Mouse (Mus musculus) hindbrain, embryonic 11.5 days (tissue): ENCODE data around the gene Wscd2. TPM values are rescaled to one million over a fixed set of nuclear protein-coding genes. Genes with fewer than 3 reads are reported as not detected.

ENCODE experiments used
- ATAC-seq: fragments of 200-750 bp; cut with Nextera tagmentation; 2 replicates; pipeline ENCODE4 v1.8.0; 2017; ENCODE audit warnings: mild to moderate bottlenecking, moderate TSS enrichment, moderate library complexity; ENCODE audit not compliant: low FRiP score
- DNase-seq: peaks from one replicate; pipeline ENCODE4 v3.0.0-alpha.2; 2015; ENCODE audit warnings: low spot score
- H3K27ac ChIP-seq: fragments of 300-500 bp; sonication (generic); 2 replicates; pipeline ENCODE4 v1.5.1; 2014; ENCODE audit warnings: mild to moderate bottlenecking, low read depth, low read length
- H3K27me3 ChIP-seq: fragments of 300-500 bp; sonication (generic); 2 replicates; pipeline ENCODE4 v1.6.1; 2014; ENCODE audit warnings: mild to moderate bottlenecking, low read length, moderate library complexity, mixed read lengths; ENCODE audit not compliant: control insufficient read depth, insufficient read depth
- H3K36me3 ChIP-seq: fragments of 300-500 bp; sonication (generic); 2 replicates; pipeline ENCODE4 v1.6.1; 2014; ENCODE audit warnings: mild to moderate bottlenecking, low read length, moderate library complexity, mixed read lengths; ENCODE audit not compliant: control insufficient read depth, insufficient read depth
- H3K4me1 ChIP-seq: fragments of 300-500 bp; sonication (generic); replicated peaks from 2 replicates; pipeline ENCODE4 v1.6.1; 2014; ENCODE audit warnings: low read length, mixed read lengths; ENCODE audit not compliant: control insufficient read depth, insufficient read depth
- H3K4me2 ChIP-seq: fragments of 300-500 bp; sonication (generic); replicated peaks from 2 replicates; pipeline ENCODE4 v1.6.1; 2014; ENCODE audit warnings: mild to moderate bottlenecking, low read depth, low read length
- H3K4me3 ChIP-seq: fragments of 300-500 bp; sonication (generic); 2 replicates; pipeline ENCODE4 v1.5.1; 2014; ENCODE audit warnings: low read depth, low read length
- H3K9ac ChIP-seq: fragments of 300-500 bp; sonication (generic); 2 replicates; pipeline ENCODE4 v1.6.1; 2014; ENCODE audit warnings: low read depth, low read length
- H3K9me3 ChIP-seq: fragments of 300-500 bp; sonication (generic); 2 replicates; pipeline ENCODE4 v1.6.1; 2016; ENCODE audit warnings: low read length; ENCODE audit not compliant: control insufficient read depth
- WGBS: fragments of 180-500 bp; shearing (Covaris S2); extraction: QIAGEN DNeasy Blood & Tissue Kit; methylation state at CpG from one replicate; pipeline ENCODE4 v1.1.7; 2014; 5-methylcytosine and 5-hydroxymethylcytosine counted together
- polyA plus RNA-seq: library from polyadenylated mRNA; unstranded; fragments of >200 nt; fragmentation: Nextera tagmentation; extraction: Ambion mirVana; gene quantifications from 2 replicates; pipeline ENCODE4 v1.2.1, GENCODE M21; 2014

Gene Wscd2
- polyA plus RNA-seq, 1 experiment from 2014 or later = 8.5 TPM

DNA sequence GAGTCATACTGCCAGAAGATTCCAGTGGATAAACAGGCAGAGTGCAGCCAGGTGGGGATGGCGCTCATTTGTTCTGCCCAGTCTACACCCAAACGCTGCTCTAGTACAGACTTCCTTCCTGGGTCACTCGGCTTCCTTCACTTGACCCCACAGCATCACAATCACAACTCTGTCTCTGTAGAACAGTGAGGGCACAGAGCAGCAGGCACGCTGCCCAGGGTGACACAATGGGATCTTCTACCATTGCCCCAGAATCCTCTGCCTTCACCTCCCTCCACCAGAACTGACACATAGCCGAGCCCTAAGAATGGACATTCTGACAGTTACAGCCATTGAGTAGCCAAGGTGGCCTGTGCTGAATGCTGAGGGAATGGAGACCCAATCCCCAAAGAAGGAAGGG, 20.3 kb upstream of the Wscd2 start:
- Histone ChIP-seq H3K4me1 (peaks cover 7% of the 10 kb centered on the region; the same call in 1 of the 2 replicates), H3K9me3 (no peaks in the 10 kb centered on the region), H3K4me3 (no peak overlapping the region), H3K36me3 (no peaks in the 10 kb centered on the region), H3K27me3 (no peaks in the 10 kb centered on the region), H3K9ac (no peak overlapping the region), H3K27ac (no peak overlapping the region), H3K4me2 (no peak overlapping the region)
- 90% methylated on average over 5 of the region's 5 CpGs for WGBS
- DNase-seq (no peak), ATAC-seq (no peak)

DNA sequence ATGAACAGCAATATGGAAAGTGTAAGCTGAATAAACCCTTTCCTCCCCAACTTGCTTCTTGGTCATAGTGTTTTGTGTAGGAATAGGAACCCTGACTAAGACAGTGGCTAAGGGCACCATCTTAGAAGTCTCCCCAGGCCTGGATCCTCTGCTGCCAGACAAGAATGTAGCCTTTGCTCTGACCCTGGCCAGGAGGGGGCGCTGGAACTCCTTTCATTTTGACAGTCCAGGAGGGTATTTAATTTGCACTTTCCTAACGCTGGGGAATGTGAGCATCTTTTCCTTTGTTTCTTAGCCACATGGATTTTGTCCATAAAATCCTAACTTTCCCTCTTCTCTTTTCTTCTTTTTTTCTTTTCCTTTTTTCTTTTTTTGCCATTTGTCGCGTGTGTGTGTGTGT, 18.7 kb upstream of the Wscd2 start:
- no peak for ATAC-seq
- DNase-seq = peak; percentile 74

GRCm38 (mm10) chr5:113472339-113472738, 17.8 kb upstream of the Wscd2 start:
- Histone ChIP-seq H3K4me3 (no peak overlapping the region), H3K4me2 (no peak overlapping the region), H3K9ac (no peak overlapping the region), H3K36me3 (no peaks in the 10 kb centered on the region), H3K27ac (no peak overlapping the region), H3K27me3 (no peaks in the 10 kb centered on the region), H3K4me1 (peaks cover 7% of the 10 kb centered on the region; the same call in 1 of the 2 replicates), H3K9me3 (no peaks in the 10 kb centered on the region)
- ATAC-seq (no peak), DNase-seq (no peak)
- WGBS = 59% methylated on average over 7 of the region's 7 CpGs

More for the DNA sequence above, 18.7 kb upstream of the Wscd2 start:
- 48% methylated on average over 4 of the region's 4 CpGs for whole genome bisulfite sequencing
- Histone ChIP-seq H3K27ac (no peak overlapping the region), H3K9ac (no peak overlapping the region), H3K4me1 (peaks cover 7% of the 10 kb centered on the region; the same call in 1 of the 2 replicates), H3K4me3 (no peak overlapping the region), H3K9me3 (no peaks in the 10 kb centered on the region), H3K27me3 (no peaks in the 10 kb centered on the region), H3K4me2 (no peak overlapping the region), H3K36me3 (no peaks in the 10 kb centered on the region)

GRCm38 (mm10) chr5:113476816-113477215, 13.3 kb upstream of the Wscd2 start:
- 20% methylated on average over 6 of the region's 6 CpGs for WGBS
- Histone ChIP-seq H3K9ac (no peak overlapping the region), H3K36me3 (no peaks in the 10 kb centered on the region), H3K4me2 (no peak overlapping the region), H3K4me1 (no peaks in the 10 kb centered on the region), H3K27ac (no peak overlapping the region), H3K9me3 (no peaks in the 10 kb centered on the region), H3K27me3 (no peaks in the 10 kb centered on the region), H3K4me3 (no peak overlapping the region)
- ATAC-seq = no peak
- DNase-seq = no peak

DNA sequence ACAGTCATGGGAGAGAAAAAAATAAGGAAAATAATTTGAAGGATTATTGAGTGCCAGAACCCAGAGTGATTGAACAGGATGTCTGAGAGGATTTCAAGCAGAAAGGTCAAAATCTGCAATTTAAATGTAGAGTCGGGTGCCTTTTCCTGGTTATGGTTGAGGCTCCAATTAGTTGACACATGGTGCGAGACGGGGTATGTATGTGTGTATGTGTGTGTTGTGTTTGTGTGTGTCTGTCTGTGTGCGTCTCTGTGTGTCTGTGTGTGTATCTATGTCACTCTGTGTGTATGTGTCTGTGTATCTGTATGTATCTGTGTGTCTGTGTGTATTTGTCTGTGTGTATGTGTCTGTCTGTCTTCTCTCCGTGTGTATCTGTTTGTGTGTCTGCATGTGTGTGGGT, 11.1 kb upstream of the Wscd2 start:
- ATAC-seq (no peak), DNase-seq (no peak)
- Histone ChIP-seq H3K4me1 (no peaks in the 10 kb centered on the region), H3K4me3 (no peak overlapping the region), H3K9me3 (no peaks in the 10 kb centered on the region), H3K9ac (no peak overlapping the region), H3K4me2 (no peak overlapping the region), H3K27me3 (no peaks in the 10 kb centered on the region), H3K27ac (no peak overlapping the region), H3K36me3 (no peaks in the 10 kb centered on the region)
- 68% methylated on average over 5 of the region's 5 CpGs for WGBS

GRCm38 (mm10) chr5:113480451-113480850, 9.7 kb upstream of the Wscd2 start:
- WGBS = 40% methylated on average over 5 of the region's 5 CpGs
- DNase-seq = peak; percentile 28
- Histone ChIP-seq H3K4me3 (no peak overlapping the region), H3K9ac (no peak overlapping the region), H3K4me1 (no peaks in the 10 kb centered on the region), H3K36me3 (no peaks in the 10 kb centered on the region), H3K27me3 (no peaks in the 10 kb centered on the region), H3K27ac (no peak overlapping the region), H3K4me2 (no peak overlapping the region), H3K9me3 (no peaks in the 10 kb centered on the region)
- ATAC-seq = no peak

DNA sequence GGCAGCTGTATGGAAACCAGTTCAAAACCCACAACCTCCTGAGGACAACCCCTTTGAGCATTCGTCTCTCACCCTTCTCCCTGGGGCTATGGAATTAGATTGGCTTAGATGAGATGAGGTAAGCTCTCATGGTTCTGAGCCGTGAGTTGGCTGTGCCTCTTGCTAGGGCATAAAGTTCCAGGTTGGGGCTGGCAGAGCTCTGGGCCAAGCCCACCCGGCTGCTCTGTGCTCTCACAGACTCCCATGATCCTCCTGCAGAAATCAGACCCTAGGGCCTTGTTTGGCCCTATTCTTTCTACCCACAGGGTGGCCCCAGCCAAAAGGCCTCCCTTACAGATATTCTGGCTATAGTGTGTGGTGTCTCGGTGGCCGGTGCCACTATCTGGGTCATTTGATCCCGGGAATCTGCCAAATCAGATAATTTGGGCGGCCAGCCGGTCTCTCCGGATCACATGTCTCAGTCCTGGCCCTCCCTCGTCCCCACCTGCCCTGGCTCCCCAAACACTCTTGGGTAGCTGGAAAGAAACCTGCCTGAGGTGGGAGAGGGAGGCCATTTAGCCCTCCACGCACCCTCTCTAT, 4.5 kb upstream of the Wscd2 start:
- Histone ChIP-seq H3K4me3 (no peak overlapping the region), H3K9ac (no peak overlapping the region), H3K27me3 (peaks cover 4% of the 10 kb centered on the region; the same call in 1 of the 2 replicates), H3K9me3 (no peaks in the 10 kb centered on the region), H3K4me1 (no peaks in the 10 kb centered on the region; the same call in 1 of the 2 replicates), H3K4me2 (no peak overlapping the region), H3K27ac (no peak overlapping the region), H3K36me3 (no peaks in the 10 kb centered on the region)
- 83% methylated on average over 11 of the region's 11 CpGs for WGBS
- DNase-seq (no peak), ATAC-seq (no peak)

DNA sequence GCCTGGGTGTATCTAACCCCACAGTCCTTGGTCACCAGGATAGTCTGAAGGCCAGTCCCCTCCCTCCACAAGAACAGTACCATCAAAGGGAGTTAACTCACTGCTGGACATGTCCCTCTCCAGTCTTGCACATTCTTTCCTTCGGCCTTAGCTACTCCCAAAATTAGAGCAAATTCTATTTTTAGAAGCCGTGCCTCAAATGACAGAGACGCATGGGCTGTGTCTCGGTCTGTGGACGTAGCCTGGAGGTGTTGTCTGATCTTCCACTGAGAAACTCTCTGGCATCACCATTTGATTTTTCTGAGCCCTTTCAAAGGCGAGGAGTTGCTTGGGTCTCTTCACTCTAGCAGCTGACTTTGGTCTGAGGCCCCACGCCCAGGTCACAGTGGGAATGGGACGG, 2.3 kb upstream of the Wscd2 start:
- no peak overlapping the region for H3K27ac ChIP-seq
- peaks cover 2% of the 10 kb centered on the region; the same call in 1 of the 2 replicates for H3K4me1 ChIP-seq
- WGBS = 72% methylated on average over 8 of the region's 8 CpGs
- no peaks in the 10 kb centered on the region for H3K36me3 ChIP-seq
- H3K27me3 ChIP-seq = peaks cover 6% of the 10 kb centered on the region; the same call in 1 of the 2 replicates
- H3K4me2 ChIP-seq = no peak overlapping the region
- DNase-seq (no peak), ATAC-seq (no peak)
- H3K9me3 ChIP-seq = no peaks in the 10 kb centered on the region
- no peak overlapping the region for H3K4me3 ChIP-seq
- H3K9ac ChIP-seq = no peak overlapping the region

DNA sequence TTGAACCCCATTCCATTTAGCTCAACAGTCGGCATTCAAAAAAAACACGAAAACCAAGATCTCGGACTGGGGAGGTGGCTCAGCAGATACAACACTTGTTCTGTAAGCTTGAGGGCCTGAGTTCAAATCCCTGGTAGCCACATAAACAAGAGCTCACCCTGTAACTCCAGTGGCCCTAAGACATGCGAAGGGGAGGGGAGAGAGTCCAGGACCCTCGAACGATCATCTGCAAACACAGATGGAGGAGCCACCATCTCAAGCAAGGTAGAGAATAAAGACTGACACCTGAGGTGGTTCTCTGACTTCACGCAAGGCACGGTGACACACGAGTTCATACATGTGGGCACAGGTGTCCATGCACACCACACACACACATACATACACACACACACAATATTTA, 516 bp upstream of the Wscd2 start:
- Histone ChIP-seq H3K4me3 (no peak overlapping the region), H3K4me2 (no peak overlapping the region), H3K4me1 (peaks cover 2% of the 10 kb centered on the region), H3K27ac (no peak overlapping the region), H3K36me3 (no peaks in the 10 kb centered on the region), H3K9me3 (no peaks in the 10 kb centered on the region), H3K27me3 (peaks cover 6% of the 10 kb centered on the region; the same call in 1 of the 2 replicates), H3K9ac (no peak overlapping the region)
- no peak for ATAC-seq
- DNase-seq = no peak
- WGBS = 88% methylated on average over 9 of the region's 9 CpGs
